Mouse (Mus musculus): ENCODE results near the gene Gm20521. TPM values are rescaled to one million over a fixed set of nuclear protein-coding genes. Genes with fewer than 3 reads are reported as not detected.

Gene Gm20521
- total RNA-seq, 2 experiments from 2014 or later: not detected

GRCm38 (mm10) chr14:54892200-54892599 is 9.0 kb downstream of the Gm20521 start, which contains the start of gene Pabpn1:
Gene Pabpn1 (plus strand): TSS chr14:54892500.
- ATAC-seq (ENCODE audit: poor library complexity, severe bottlenecking): no peak

- ATAC-seq (ENCODE audit: poor library complexity, severe bottlenecking): peak; percentile 96
These were observed 10.5 kb downstream of the Gm20521 start for GRCm38 (mm10) chr14:54893651-54894181.

DNA sequence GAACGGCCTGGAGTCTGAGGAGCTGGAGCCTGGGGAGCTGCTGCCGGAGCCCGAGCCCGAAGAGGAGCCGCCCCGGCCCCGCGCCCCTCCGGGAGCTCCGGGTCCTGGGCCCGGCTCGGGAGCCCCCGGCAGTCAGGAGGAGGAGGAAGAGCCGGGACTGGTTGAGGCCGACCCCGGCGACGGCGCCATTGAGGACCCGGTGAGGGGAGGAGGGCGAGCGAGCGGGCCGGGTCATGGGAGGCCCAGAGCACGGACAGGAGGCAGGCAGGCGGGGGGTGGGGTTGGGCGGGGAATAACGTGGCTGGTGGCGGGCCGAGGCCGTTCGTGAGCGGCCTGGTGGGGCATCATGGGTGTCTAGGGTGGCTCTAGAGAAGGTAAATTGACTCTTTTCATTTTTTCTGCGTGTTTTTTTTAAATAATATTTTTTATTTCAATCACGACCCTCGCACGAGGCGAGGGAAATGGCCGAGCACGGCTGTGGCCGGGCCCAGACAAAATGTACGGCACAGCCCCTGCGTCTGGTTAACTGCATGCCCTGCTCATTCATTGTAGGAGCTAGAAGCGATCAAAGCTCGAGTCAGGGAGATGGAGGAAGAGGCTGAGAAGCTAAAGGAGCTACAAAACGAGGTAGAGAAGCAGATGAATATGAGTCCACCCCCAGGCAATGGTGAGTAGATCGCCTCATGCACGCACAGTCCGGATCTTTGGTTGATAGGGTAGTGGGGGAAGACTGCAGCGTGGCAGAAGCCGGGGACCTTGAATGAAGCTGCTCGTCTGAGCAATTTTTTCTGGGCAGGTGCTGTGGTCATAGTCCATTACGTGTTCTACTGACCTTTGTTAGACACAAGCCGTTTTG is 11.3 kb downstream of the Gm20521 start:
- ATAC-seq (ENCODE audit: poor library complexity, severe bottlenecking): peak; percentile 20; the same call in 1 of the 2 replicates

GRCm38 (mm10) chr14:54897445-54897844 is 14.2 kb downstream of the Gm20521 start:
- ATAC-seq (ENCODE audit: poor library complexity, severe bottlenecking): no peak

DNA sequence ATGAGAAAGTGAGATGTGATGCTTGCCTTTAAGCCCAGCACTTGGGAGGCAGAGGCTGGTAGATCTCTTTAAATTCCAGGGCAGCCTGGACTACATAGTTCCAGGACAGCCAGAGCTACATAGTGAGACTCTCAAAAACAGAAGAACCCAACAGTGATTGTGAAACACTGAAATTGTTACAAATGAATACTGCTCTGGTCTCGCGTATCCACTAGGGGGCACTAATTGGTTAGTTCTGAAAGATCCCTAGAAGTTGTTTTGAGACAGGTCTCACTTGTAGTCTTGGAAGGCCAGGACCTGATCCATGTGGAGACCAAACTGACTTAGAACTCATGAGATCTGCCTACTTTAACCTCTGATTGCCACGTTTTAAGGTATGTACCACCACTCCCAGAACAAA is 17.1 kb downstream of the Gm20521 start:
- peak; percentile 94 for ATAC-seq (ENCODE audit: poor library complexity, severe bottlenecking)

GRCm38 (mm10) chr14:54903641-54904040 is 20.4 kb downstream of the Gm20521 start:
- no peak for ATAC-seq (ENCODE audit: poor library complexity, severe bottlenecking)

DNA sequence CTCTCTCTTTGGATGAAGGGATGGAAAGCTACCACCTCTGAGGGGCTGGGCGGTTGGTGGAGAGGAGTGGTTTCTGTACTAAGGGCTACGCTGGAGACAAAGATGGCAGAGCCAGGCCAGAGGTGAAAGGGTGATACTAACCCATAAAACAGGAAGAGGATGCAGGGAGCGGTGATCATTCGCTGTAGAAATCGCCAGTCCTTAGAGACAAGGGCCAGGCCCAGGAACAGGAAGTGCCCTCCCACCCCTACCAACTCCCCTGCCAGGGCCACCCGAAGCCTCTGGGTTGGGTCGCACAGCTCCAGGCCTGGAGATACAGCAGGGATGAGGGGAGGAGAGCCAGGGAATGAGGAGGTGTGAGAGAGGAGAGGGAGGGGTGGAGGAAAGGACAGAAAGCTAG is 25.4 kb downstream of the Gm20521 start:
- ATAC-seq (ENCODE audit: poor library complexity, severe bottlenecking): peak; percentile 51

GRCm38 (mm10) chr14:54912109-54912850 is 29.0 kb downstream of the Gm20521 start:
- ATAC-seq (ENCODE audit: poor library complexity, severe bottlenecking): no peak

- ATAC-seq (ENCODE audit: poor library complexity, severe bottlenecking): 0 out of 2 replicates have a peak, but pooled peaks have one; percentile 48
These were observed 29.6 kb downstream of the Gm20521 start, which contains the start of gene Slc22a17 for GRCm38 (mm10) chr14:54912886-54913285. Gene Slc22a17 (minus strand): TSS chr14:54913132.

- ATAC-seq (ENCODE audit: poor library complexity, severe bottlenecking): no peak
These were observed 30.1 kb downstream of the Gm20521 start for GRCm38 (mm10) chr14:54913343-54913742.

DNA sequence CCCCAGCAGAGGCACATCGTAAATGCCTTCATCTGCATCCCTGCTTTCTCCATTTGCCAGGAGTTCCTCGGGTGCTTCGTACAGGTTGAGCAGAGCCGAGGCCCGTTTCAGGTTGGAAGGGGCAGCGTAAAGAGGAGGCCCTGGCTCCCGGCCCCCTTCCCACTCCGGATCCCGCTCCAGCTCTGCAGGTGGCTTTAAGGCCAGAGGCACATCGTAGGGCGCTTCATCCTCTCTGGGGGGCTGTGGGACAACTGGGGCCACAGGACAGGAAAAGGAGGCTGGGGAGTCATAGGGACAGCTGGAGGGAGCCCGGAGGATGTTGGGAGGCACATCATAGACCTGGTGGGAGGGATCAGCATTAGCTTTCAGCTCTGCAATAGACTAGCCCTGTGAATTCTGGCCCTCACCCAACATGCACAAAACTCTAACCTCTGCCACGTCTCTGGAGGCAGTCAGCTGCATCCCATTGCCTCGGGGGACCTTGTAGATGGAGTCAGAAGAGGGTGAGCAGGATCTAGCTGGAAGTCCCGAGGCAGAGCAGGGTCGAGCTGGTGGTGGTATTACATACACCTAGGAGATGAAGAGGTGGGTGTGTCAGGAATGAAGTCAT is 36.9 kb downstream of the Gm20521 start:
- no peak for ATAC-seq (ENCODE audit: poor library complexity, severe bottlenecking)

DNA sequence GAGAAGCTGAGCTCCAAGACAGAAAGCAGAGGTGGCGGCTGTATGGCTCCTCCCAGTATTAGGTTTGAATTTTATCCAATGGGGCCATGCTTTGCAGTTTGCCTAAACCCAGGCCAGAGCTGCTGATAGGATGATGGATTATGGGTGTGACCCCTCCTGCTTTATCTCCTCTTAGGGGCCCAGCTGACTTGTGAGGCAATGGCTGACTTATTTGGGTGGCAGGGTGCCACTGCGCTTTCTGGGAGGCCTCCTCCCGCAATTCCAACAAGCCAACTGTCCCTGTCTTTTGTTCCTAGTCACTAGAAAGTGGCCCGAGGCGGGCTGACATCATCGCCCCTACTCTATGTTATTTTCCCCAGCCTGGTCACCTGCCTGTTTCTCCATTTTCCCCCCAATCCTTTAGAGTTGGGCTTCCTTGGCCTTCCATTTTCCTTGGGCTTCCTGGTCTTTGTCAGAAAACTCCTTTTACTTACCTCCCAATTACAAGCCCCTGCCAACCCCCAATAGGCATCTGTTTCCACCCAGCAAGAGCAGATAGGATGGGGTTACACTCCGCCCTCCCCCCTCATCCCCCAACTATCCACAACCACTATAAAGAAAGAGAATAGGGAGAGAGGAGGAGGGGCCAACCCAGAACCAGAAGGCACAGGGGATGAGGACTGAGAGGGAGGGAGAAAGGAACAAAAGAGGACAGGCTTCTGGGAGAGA is 41.6 kb downstream of the Gm20521 start:
- ATAC-seq (ENCODE audit: poor library complexity, severe bottlenecking): no peak

DNA sequence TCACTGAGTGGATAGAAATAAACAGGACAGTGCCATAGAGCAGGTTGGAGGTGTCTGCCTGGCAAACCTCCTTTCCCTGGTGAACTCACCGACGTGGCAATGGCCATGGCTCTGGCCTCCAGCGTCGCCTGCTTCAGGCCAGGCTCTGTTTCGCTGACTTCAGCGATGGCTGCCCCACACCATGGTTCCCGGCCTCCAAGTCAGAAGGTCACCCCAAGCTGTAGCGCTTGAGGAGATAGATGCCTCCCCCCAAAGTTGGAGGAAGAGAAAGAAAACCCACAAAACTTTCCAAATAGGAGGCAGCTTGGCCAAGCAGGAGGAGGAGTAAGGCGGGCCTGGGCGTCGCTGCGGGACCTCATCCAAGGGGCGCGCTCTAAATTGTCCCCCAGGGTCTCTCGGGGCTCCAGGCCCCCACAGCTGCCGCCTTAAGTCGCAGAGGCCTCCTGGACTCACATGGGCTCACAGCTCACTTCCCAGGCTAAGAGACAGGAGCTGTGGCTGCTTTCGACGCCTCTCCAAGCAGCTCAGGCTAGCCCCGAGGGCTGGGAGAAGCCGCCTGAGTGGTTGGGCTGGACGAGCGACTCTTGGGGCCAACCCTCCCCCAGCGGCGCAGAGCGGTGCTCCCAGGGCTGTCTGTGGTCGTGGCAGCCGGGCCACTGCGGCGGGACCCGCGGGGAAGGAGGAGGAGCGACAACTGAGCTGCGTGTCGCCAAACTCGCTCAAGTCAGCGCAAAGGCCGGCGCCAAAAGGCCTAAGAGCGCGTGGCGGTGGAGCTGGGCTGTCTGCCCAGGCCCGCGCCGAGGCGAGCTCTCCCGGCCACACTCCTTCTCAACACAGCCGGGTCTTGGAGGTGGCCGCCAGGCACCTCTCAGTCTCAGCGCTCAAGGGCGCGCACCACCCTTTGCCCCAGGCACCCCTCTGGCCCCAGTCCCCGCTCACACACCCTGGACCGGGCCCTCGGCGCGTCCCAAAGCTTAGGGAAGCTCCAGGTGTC is 42.4 kb downstream of the Gm20521 start, which contains the start of gene Efs:
TSS of gene Efs (minus strand) at position 778 of the 994 bp plus-strand sequence.
- no peak for ATAC-seq (ENCODE audit: poor library complexity, severe bottlenecking)

DNA sequence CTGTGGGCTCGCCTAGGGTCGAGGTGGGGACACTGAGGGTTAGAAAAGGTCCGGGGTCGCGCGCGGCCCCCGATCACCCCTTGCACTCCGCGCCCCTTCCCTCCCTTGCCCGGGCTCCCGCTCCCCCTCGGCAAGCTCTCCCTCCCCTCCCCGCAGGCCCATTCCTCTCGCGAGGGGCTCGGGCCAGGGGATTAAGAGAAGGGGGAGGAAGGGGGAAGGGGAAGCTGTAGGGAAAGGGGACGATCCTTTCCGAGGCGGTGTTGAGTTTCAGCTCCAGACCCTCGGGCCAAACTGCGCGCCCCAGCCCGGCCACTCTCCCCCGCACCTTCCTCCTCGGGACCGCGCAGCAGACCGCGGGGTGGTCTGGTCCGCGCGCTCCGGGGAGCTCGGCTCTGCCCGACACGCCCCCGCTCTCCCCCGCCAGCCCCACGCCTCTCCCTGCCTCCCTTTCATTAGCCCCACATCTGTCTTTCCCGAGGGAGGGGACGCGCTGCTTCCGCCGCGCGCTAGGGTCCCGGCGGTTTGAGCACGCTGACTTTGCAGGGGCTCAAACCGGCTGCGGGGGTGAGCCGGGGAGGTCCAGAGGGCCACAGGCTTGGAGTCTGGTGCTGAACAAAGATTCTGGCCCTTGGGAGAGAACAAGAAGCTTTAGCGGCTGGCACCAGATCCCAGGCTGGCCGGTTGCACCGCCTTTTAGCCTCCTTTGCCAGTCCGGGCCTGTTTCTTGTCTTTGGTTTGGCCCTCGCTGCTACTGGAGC is 43.3 kb downstream of the Gm20521 start:
- no peak for ATAC-seq (ENCODE audit: poor library complexity, severe bottlenecking)

- ATAC-seq (ENCODE audit: poor library complexity, severe bottlenecking): no peak
These were observed 44.1 kb downstream of the Gm20521 start for GRCm38 (mm10) chr14:54927296-54927695.

- ATAC-seq (ENCODE audit: poor library complexity, severe bottlenecking): no peak
These were observed 46.6 kb downstream of the Gm20521 start for GRCm38 (mm10) chr14:54929801-54930200.

DNA sequence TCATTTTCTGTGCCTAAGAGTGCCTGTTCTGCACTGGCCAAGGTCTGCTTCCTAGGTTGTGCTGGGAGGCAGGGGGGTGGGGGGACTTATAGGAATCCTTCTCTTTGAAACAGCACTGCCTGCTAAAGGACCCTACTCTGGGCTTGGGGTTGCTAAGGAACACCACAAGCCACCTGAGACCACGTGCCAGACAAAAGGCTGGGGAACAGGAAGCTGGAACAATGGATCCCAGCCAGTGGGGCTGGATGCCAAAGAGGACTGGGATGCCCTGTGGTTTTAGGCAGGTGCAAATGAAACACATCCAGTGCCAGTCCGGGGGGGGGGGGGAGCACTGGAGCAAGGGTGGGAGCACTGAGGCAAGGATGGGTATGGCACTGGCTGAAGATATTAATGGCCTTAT is 47.2 kb downstream of the Gm20521 start:
- no peak for ATAC-seq (ENCODE audit: poor library complexity, severe bottlenecking)

DNA sequence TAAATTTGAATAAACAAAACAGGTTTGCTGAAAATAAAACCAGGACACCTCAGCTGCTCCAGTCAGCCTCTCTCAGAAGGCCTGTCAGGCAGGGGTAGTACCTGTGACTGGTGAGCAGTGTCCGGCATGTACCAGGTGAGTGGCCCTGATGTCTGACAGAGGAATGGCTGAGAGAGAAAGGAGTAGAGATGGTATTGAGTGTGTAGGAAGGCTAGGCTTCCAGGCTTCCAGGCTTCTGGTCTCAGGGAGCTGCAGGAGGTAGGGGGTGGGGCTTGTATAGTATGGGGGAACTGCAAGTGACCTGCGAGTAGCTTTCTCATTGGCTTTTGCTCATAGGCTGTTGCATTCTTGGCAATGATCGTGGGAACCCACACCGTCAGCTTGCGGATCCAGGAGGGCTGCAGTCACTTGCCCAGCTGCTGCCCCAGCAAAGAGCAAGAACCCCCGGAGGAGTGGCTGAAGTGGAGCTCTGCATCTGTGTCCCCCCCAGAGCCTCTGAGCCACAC is 49.5 kb downstream of the Gm20521 start, which contains the start of gene Il25:
TSS of gene Il25 (plus strand) at position 51 of the 506 bp plus-strand sequence.
- ATAC-seq (ENCODE audit: poor library complexity, severe bottlenecking): no peak
